Mouse (Mus musculus): ENCODE measurements around the gene Psmb1. TPM values are rescaled to one million over a fixed set of nuclear protein-coding genes. Genes with fewer than 3 reads are reported as not detected.
"Not testable (repeated sequence)": the region's sequence is repeated elsewhere in the genome, so short reads cannot be mapped to it uniquely, and the experiment has no call there.

Psmb1 gene
- polyA plus RNA-seq (2016; fragmentation: Nextera tagmentation; extraction: Ambion mirVana) = 236 and 238 TPM in 2 replicates

- Histone ChIP-seq H3K27me3 (no peaks in the 10 kb centered on the region), H3K4me1 (peaks cover 38% of the 10 kb centered on the region), H3K9me3 (no peaks in the 10 kb centered on the region), H3K27ac (peak within 1 kb of the TSS; percentile 95), H3K4me2 (peak within 1 kb of the TSS; percentile 81), H3K9ac (peak within 1 kb of the TSS; percentile 86), H3K36me3 (replicated peaks) (peaks cover 29% of the 10 kb centered on the region), H3K4me3 (replicated peaks) (peak within 1 kb of the TSS; percentile 96)
- under 1% methylated on average over 63 of the region's 63 CpGs for WGBS
- ATAC-seq (ENCODE audit: low FRiP score) = peak; percentile 93
These were observed at the start of gene Psmb1, which contains the start of gene Tbp for GRCm38 (mm10) chr17:15499656-15500394. Gene Psmb1 (minus strand): TSS chr17:15499751. Gene Tbp (plus strand): TSS chr17:15499888.

DNA sequence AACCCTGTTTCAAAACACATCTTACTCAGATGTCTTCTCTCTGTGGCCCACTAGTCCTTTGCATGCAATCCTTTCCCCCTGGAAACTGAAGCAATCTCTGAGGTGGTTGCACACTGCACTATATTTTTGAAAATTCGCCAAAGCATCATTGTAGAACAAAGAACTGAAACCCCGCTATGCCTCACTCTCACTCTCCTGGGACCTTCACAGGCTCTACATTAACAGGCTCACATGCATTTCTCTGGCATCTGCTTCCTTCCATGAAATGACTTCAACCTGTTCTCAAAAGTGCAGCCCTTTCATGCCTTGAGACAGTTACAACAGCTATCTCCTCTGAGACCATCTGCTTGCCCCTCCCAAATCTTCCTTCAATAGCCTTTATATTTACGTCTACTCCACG is 46.9 kb upstream of the Psmb1 start:
- Histone ChIP-seq H3K9ac (no peak overlapping the region), H3K27me3 (no peaks in the 10 kb centered on the region), H3K27ac (no peak overlapping the region), H3K36me3 (replicated peaks) (no peaks in the 10 kb centered on the region), H3K9me3 (no peaks in the 10 kb centered on the region), H3K4me2 (no peak overlapping the region), H3K4me3 (replicated peaks) (no peak overlapping the region), H3K4me1 (0 out of 2 replicates have a peak, but pooled peaks cover 2% of the 10 kb centered on the region)
- WGBS = 79% methylated on average over 4 of the region's 4 CpGs
- no peak for ATAC-seq (ENCODE audit: low FRiP score)

- not testable (repeated sequence) for H3K27me3 ChIP-seq; H3K4me1 ChIP-seq; H3K9ac ChIP-seq; H3K4me2 ChIP-seq; ATAC-seq (ENCODE audit: low FRiP score); H3K36me3 ChIP-seq (replicated peaks); H3K9me3 ChIP-seq; H3K27ac ChIP-seq; H3K4me3 ChIP-seq (replicated peaks)
- 72% methylated on average over 4 of the region's 4 CpGs for WGBS
These were observed 44.3 kb upstream of the Psmb1 start for GRCm38 (mm10) chr17:15543868-15544267.

GRCm38 (mm10) chr17:15540309-15540708 is 40.8 kb upstream of the Psmb1 start:
- no peak for ATAC-seq (ENCODE audit: low FRiP score)
- H3K9me3 ChIP-seq = no peaks in the 10 kb centered on the region
- H3K9ac ChIP-seq = no peak overlapping the region
- H3K4me1 ChIP-seq = peaks cover 4% of the 10 kb centered on the region; the same call in 1 of the 2 replicates
- H3K4me2 ChIP-seq = no peak overlapping the region
- no peak overlapping the region for H3K27ac ChIP-seq
- no peaks in the 10 kb centered on the region for H3K36me3 ChIP-seq (replicated peaks)
- peaks cover 16% of the 10 kb centered on the region for H3K27me3 ChIP-seq
- WGBS = 75% methylated on average over 4 of the region's 4 CpGs
- no peak overlapping the region for H3K4me3 ChIP-seq (replicated peaks)

GRCm38 (mm10) chr17:15536457-15536904 is 36.9 kb upstream of the Psmb1 start:
- Histone ChIP-seq H3K4me3 (replicated peaks) (peak overlapping the region; percentile 54), H3K9me3 (no peaks in the 10 kb centered on the region), H3K4me1 (peaks cover 4% of the 10 kb centered on the region; the same call in 1 of the 2 replicates), H3K36me3 (replicated peaks) (no peaks in the 10 kb centered on the region), H3K9ac (peak overlapping the region; percentile 57), H3K27ac (no peak overlapping the region), H3K4me2 (peak overlapping the region; percentile 87), H3K27me3 (peaks cover 21% of the 10 kb centered on the region)
- WGBS = 2% methylated on average over 33 of the region's 33 CpGs
- ATAC-seq (ENCODE audit: low FRiP score) = peak; percentile 64

DNA sequence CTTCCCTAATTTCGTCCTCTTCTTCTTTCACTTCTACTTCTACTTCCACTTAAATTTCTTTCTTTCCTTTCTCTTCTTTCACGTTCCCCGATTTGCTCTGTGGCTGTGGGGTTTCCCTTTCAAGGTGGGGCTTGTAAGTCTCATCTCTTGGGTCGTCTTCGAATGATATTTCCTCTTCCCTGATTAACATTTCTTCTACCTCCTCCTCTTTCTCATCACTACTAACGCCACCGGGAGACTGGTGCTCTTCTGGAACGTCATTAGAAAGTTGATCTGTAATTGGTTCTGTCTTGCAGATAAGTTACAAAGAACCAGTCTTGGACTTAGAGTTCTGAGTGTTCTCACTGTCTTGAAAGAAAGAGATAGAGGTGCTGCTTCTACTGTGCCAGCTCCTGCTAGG is 36.4 kb upstream of the Psmb1 start:
- peak overlapping the region; percentile 87 for H3K4me2 ChIP-seq
- H3K27ac ChIP-seq = no peak overlapping the region
- no peaks in the 10 kb centered on the region for H3K36me3 ChIP-seq (replicated peaks)
- no peaks in the 10 kb centered on the region for H3K9me3 ChIP-seq
- 19% methylated on average over 8 of the region's 8 CpGs for WGBS
- H3K27me3 ChIP-seq = peaks cover 21% of the 10 kb centered on the region
- peaks cover 4% of the 10 kb centered on the region; the same call in 1 of the 2 replicates for H3K4me1 ChIP-seq
- H3K9ac ChIP-seq = no peak overlapping the region
- H3K4me3 ChIP-seq (replicated peaks) = peak overlapping the region; percentile 54
- ATAC-seq (ENCODE audit: low FRiP score) = no peak

- 67% methylated on average over 11 of the region's 11 CpGs for WGBS
These were observed 35.7 kb upstream of the Psmb1 start for GRCm38 (mm10) chr17:15535162-15535800.

DNA sequence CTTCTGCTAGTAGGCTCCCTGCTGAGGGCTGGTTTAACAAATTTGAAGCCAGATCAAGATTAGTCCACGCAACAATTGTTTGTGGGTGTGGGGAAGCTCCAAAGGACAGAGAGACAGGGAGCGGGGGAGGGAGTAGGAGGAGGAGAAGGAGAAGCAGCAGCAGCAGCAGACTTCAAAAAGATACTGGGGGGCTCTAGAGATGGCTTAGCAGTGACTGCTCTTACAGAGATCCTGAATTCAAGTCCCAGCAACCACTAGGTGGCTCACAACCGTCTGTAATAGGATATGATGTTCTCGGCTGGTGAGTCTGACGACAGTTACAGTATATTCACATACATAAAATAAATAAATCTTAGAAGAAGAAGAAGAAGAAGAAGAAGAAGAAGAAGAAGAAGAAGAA is 30.6 kb upstream of the Psmb1 start:
- Histone ChIP-seq H3K4me3 (replicated peaks) (no peak overlapping the region), H3K4me1 (peaks cover 23% of the 10 kb centered on the region), H3K9me3 (no peaks in the 10 kb centered on the region), H3K4me2 (no peak overlapping the region), H3K36me3 (replicated peaks) (peaks cover 3% of the 10 kb centered on the region; the same call in 1 of the 2 replicates), H3K9ac (no peak overlapping the region), H3K27ac (no peak overlapping the region), H3K27me3 (peaks cover 3% of the 10 kb centered on the region)
- 3% methylated on average over 5 of the region's 5 CpGs for WGBS
- no peak for ATAC-seq (ENCODE audit: low FRiP score)

More at GRCm38 (mm10) chr17:15535162-15535800, 35.7 kb upstream of the Psmb1 start:
- Histone ChIP-seq H3K4me2 (no peak overlapping the region), H3K4me3 (replicated peaks) (no peak overlapping the region), H3K9ac (no peak overlapping the region), H3K4me1 (peaks cover 4% of the 10 kb centered on the region; the same call in 1 of the 2 replicates), H3K9me3 (no peaks in the 10 kb centered on the region), H3K27ac (no peak overlapping the region), H3K36me3 (replicated peaks) (no peaks in the 10 kb centered on the region), H3K27me3 (peaks cover 21% of the 10 kb centered on the region)
- no peak for ATAC-seq (ENCODE audit: low FRiP score)

- H3K9me3 ChIP-seq = no peaks in the 10 kb centered on the region
- WGBS = 88% methylated on average over 2 of the region's 2 CpGs
- no peak overlapping the region for H3K27ac ChIP-seq
- H3K36me3 ChIP-seq (replicated peaks) = peaks cover 15% of the 10 kb centered on the region
- H3K4me1 ChIP-seq = peaks cover 23% of the 10 kb centered on the region
- H3K4me3 ChIP-seq (replicated peaks) = no peak overlapping the region
- no peak overlapping the region for H3K4me2 ChIP-seq
- no peak overlapping the region for H3K9ac ChIP-seq
- H3K27me3 ChIP-seq = no peaks in the 10 kb centered on the region
- ATAC-seq (ENCODE audit: low FRiP score) = no peak
These were observed 29.3 kb upstream of the Psmb1 start for GRCm38 (mm10) chr17:15528887-15529286.

- no peak overlapping the region for H3K27ac ChIP-seq
- H3K4me2 ChIP-seq = peak overlapping the region; percentile 71
- no peak for ATAC-seq (ENCODE audit: low FRiP score)
- peak overlapping the region; percentile 80 for H3K4me3 ChIP-seq (replicated peaks)
- WGBS = 63% methylated on average over 3 of the region's 3 CpGs
- H3K27me3 ChIP-seq = no peaks in the 10 kb centered on the region
- no peaks in the 10 kb centered on the region for H3K9me3 ChIP-seq
- peaks cover 18% of the 10 kb centered on the region for H3K36me3 ChIP-seq (replicated peaks)
- H3K4me1 ChIP-seq = peaks cover 23% of the 10 kb centered on the region
- H3K9ac ChIP-seq = peak overlapping the region; percentile 79
These were observed 28.2 kb upstream of the Psmb1 start for GRCm38 (mm10) chr17:15527811-15528136.

DNA sequence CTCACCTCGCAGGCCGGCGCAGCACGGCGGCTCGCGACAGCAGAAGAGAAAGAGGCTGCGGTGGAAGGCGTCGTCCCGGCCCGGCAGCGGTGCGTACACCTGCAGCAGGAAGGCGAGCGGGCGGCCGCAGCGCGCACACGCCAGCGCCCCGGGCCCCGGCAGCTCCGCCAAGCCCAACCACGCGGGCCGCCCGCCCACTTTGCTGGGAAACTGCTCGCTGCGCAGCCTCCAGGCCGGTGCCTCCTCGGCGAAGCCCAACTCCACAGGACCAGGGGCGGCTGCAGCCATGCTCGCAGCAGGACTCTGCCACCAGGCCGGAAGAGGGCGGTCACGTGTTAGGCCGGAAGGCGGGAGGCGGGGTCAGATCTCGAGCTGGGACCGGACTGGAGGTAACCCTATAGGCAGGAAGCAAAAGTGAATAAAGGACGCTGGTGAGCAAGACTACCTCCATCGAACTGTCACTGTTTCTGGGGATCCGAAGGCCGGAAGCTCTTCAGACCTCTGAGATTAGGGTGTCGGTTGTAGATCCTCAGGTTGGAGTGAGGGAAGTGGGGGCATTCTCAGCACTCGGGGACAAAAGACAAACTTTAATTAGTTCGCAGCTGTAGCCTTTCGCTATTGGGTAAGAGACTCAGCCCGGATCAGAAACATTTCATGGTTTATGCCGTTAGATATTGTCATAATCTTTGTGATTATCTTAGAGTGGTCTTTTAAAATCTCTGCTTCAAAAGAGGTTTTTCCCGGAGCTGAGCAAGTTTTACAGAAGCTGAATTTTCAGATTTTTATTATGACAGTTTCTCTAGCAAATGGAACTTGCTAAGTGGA is 27.6 kb upstream of the Psmb1 start, which contains the start of gene Pdcd2:
Pdcd2 (minus strand) TSS at position 316 of the 825 bp plus-strand sequence.
- H3K9ac ChIP-seq = peak within 1 kb of the TSS; percentile 79
- ATAC-seq (ENCODE audit: low FRiP score) = peak; percentile 100
- peak within 1 kb of the TSS; percentile 71 for H3K4me2 ChIP-seq
- WGBS = 1% methylated on average over 52 of the region's 55 CpGs
- H3K9me3 ChIP-seq = no peaks in the 10 kb centered on the region
- peaks cover 21% of the 10 kb centered on the region for H3K36me3 ChIP-seq (replicated peaks)
- peak within 1 kb of the TSS; percentile 80 for H3K4me3 ChIP-seq (replicated peaks)
- H3K27ac ChIP-seq = peak within 1 kb of the TSS; percentile 91
- peaks cover 23% of the 10 kb centered on the region for H3K4me1 ChIP-seq
- no peaks in the 10 kb centered on the region for H3K27me3 ChIP-seq

DNA sequence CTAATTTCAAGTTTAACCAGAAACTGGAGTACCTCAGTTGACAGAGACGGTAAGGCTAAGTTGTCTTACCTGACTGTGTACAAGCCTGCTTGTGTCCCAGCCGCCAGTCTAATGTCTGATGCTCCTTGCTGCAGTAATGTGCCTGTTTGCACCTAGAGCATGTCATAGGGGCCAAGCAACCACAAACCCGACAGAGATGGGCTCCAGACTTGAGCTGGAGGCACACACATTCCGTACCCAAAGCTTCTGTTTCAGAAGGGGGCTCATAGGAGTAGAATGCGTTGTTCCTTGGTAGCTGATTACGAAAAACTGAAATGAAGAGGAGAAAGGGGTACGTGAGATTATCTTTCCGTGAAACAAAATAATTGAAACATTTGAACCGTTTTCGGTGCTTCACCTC is 26.8 kb upstream of the Psmb1 start:
- Histone ChIP-seq H3K4me2 (peak overlapping the region; percentile 71), H3K27ac (no peak overlapping the region), H3K9ac (peak overlapping the region; percentile 79), H3K4me1 (peaks cover 23% of the 10 kb centered on the region), H3K9me3 (no peaks in the 10 kb centered on the region), H3K4me3 (replicated peaks) (peak overlapping the region; percentile 80), H3K36me3 (replicated peaks) (peaks cover 30% of the 10 kb centered on the region), H3K27me3 (no peaks in the 10 kb centered on the region)
- 15% methylated on average over 10 of the region's 10 CpGs for WGBS
- no peak for ATAC-seq (ENCODE audit: low FRiP score)

Data from forebrain, embryonic 12.5 days (tissue).